Mouse (Mus musculus) liver, adult 2 months (tissue): ENCODE measurements around the gene Fam83d. TPM values are rescaled to one million over a fixed set of nuclear protein-coding genes. Genes with fewer than 3 reads are reported as not detected.

ENCODE experiments used
- DNase-seq: peaks from one replicate; pipeline ENCODE4 v3.0.0-alpha.2; 2011; ENCODE audit warnings: low read depth, low spot score; ENCODE audit errors: extremely low read depth
- H3K27ac ChIP-seq: fragments of 200-500 bp; replicated peaks from 2 replicates; pipeline ENCODE4 v1.5.1; 2012; ENCODE audit warnings: low read depth, mild to moderate bottlenecking, control low read depth, inconsistent platforms, low read length; ENCODE audit not compliant: insufficient read depth
- H3K27me3 ChIP-seq: fragments of 200-500 bp; 2 replicates; pipeline ENCODE4 v1.6.1; 2012; ENCODE audit warnings: mild to moderate bottlenecking, moderate library complexity, low read length, inconsistent platforms; ENCODE audit not compliant: control insufficient read depth, insufficient read depth
- H3K36me3 ChIP-seq: fragments of 200-500 bp; 2 replicates; pipeline ENCODE4 v1.6.1; 2012; ENCODE audit warnings: low read length, inconsistent platforms; ENCODE audit not compliant: control insufficient read depth, insufficient read depth
- H3K4me1 ChIP-seq: fragments of 200-500 bp; 2 replicates; pipeline ENCODE4 v1.6.1; 2011; ENCODE audit warnings: low read length; ENCODE audit not compliant: control insufficient read depth, insufficient read depth
- H3K4me3 ChIP-seq: fragments of 200-500 bp; 2 replicates; pipeline ENCODE4 v1.5.1; 2011; ENCODE audit warnings: low read depth, mild to moderate bottlenecking, control low read depth, low read length, moderate library complexity; ENCODE audit not compliant: insufficient read depth
- H3K79me2 ChIP-seq: fragments of 200-500 bp; 2 replicates; pipeline ENCODE4 v1.6.1; 2012; ENCODE audit warnings: inconsistent platforms, mild to moderate bottlenecking, low read length, moderate library complexity; ENCODE audit not compliant: control insufficient read depth, insufficient read depth
- H3K9ac ChIP-seq: fragments of 200-500 bp; 2 replicates; pipeline ENCODE4 v1.6.1; 2012; ENCODE audit warnings: low read depth, mild to moderate bottlenecking, control low read depth, inconsistent platforms, low read length
- CTCF ChIP-seq: fragments of 200-500 bp; IDR thresholded peaks from 2 replicates; pipeline ENCODE4 v1.5.1; 2011; ENCODE audit warnings: low read depth, low read length, control low read depth
- POLR2A ChIP-seq: fragments of 200-500 bp; IDR thresholded peaks from 2 replicates; pipeline ENCODE4 v1.6.1; 2011; ENCODE audit warnings: low read length, control low read depth; ENCODE audit not compliant: insufficient read depth; ENCODE audit errors: extremely low read depth
- WGBS: fragments of 180-500 bp; shearing (Covaris S2); methylation state at CpG from one replicate; pipeline ENCODE4 v1.1.7; 2018; 5-methylcytosine and 5-hydroxymethylcytosine counted together
- polyA plus RNA-seq: library from polyadenylated mRNA; depleted of rRNA; stranded (reverse); fragments of >200 nt; gene quantifications from 2 replicates; pipeline ENCODE4 v1.2.3, GENCODE M21; 2012; rRNA removed
- total RNA-seq: library from RNA; depleted of rRNA; stranded (reverse); fragments of >200 nt; gene quantifications from 2 replicates; pipeline ENCODE4 v1.2.3, GENCODE M21; 2014; rRNA removed

Fam83d gene
- total and polyA plus RNA-seq, 2 experiments = 0.09 to 0.15 TPM

DNA sequence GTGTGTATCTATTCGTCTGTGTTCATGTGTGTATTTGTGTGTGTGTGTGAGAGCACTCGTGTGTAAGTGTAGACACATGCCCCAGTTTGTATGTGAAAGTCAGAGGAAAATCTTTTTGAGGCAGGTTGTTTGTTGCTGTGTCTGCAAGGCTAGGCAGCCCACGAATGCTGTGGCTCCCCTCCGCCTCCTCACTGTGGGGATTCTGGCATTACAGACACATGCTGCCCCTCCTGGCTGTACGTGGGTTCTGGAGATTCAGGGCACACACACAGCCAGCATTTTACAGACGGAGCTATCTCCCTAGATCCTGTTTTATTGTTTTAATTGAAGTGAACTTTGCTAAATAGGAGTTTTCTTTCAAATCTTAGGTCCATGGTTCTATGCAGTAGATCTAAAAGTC, 61.9 kb downstream of the Fam83d start:
- Histone ChIP-seq H3K36me3 (peaks cover 28% of the 10 kb centered on the region), H3K4me1 (no peaks in the 10 kb centered on the region), H3K27ac (no peak overlapping the region), H3K79me2 (no peaks in the 10 kb centered on the region), H3K27me3 (no peaks in the 10 kb centered on the region), H3K9ac (no peak overlapping the region), H3K4me3 (no peak overlapping the region)
- WGBS = 85% methylated on average over 6 of the region's 6 CpGs
- TF ChIP-seq CTCF (no peak), POLR2A (no peak)
- DNase-seq = no peak

DNA sequence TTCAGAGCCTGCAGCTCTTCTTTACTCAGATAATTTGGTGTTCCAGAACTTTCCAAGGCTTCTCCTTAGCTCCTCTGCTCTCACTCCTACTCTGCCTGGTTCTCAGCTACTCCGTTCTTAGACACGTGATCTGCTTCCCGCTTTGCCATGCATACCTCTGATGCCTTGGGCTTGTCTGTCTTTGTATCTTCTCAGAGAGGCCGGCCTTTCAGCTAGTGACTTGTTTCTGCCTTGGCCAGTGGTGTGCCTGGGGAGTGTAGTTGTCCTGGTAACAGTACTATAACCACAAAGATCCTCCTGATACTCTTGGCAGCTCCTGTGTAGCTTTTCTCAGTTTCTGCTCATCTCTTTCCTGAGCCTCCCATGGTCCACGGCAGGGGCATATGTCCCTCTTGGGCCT, 65.3 kb downstream of the Fam83d start:
- Histone ChIP-seq H3K27me3 (no peaks in the 10 kb centered on the region), H3K9ac (no peak overlapping the region), H3K4me1 (no peaks in the 10 kb centered on the region), H3K4me3 (no peak overlapping the region), H3K27ac (no peak overlapping the region), H3K79me2 (no peaks in the 10 kb centered on the region), H3K36me3 (peaks cover 34% of the 10 kb centered on the region)
- no peak for TF ChIP-seq POLR2A
- TF ChIP-seq CTCF = no peak
- no peak for DNase-seq
- 86% methylated on average over 5 of the region's 5 CpGs for WGBS

DNA sequence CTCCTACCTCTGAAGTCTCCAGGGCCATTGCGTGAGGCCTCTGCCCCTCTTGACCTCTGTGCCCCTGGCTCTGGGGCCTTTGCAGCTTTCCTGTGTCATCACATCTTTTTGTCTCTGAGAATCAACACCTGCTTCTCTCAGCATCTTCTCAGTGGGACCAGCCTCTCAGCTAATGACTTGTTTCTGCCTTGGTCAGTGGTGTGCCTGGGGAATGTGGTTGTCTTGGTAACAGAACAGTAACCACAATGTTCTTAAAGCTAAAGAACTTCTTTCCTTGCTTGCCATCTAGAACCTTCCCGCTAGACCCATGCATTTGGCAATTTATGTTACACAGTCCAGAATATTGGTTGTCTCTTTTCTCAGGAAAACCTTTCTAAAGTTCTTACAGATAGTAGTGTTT, 65.8 kb downstream of the Fam83d start:
- no peak for TF ChIP-seq CTCF
- TF ChIP-seq POLR2A = no peak
- H3K4me1 ChIP-seq = no peaks in the 10 kb centered on the region
- peaks cover 37% of the 10 kb centered on the region for H3K36me3 ChIP-seq
- no peaks in the 10 kb centered on the region for H3K27me3 ChIP-seq
- no peak overlapping the region for H3K4me3 ChIP-seq
- H3K79me2 ChIP-seq = no peaks in the 10 kb centered on the region
- no peak overlapping the region for H3K9ac ChIP-seq
- 86% methylated on average over 2 of the region's 2 CpGs for WGBS
- no peak overlapping the region for H3K27ac ChIP-seq
- no peak for DNase-seq

Other genes starting within 250 kb of the Fam83d start
- not detected in 2 replicates for gene Slc32a1, start 157.3 kb upstream of the Fam83d start, total RNA-seq
- gene Slc32a1, start 157.3 kb upstream of the Fam83d start, polyA plus RNA-seq = not detected in 2 replicates
- gene Actr5, start 143.2 kb upstream of the Fam83d start, total RNA-seq = 6.3 and 6.9 TPM in 2 replicates
- gene Actr5, start 143.2 kb upstream of the Fam83d start, polyA plus RNA-seq = 3.4 and 4.6 TPM in 2 replicates
- 2.4 and 3.4 TPM in 2 replicates for gene Ppp1r16b, start 102.7 kb upstream of the Fam83d start, total RNA-seq
- gene Ppp1r16b, start 102.7 kb upstream of the Fam83d start, polyA plus RNA-seq = 0.70 and 0.99 TPM in 2 replicates
- 5.9 and 6.5 TPM in 2 replicates for gene Dhx35, start 26.7 kb downstream of the Fam83d start, total RNA-seq
- gene Dhx35, start 26.7 kb downstream of the Fam83d start, polyA plus RNA-seq = 5.2 and 8.2 TPM in 2 replicates